In the genomic region with DNA sequence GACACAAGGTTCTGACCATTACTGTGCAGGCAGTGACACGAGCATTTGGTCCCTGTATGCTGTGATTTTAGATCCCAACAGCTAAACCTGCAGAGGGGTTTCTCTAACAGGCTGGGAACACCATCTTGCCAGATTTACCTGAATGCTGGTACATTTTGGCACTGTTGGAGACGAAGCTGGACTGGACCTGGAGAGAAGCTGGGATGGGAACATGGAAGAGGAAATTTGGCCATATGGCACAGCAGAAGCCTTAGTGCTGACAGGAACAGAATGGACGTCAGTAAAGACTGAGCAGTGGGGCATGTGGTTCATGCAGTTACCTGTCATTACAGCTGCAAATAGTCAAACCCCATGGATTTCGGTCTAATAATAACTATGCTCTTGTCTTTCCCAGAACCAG, we compare ENCODE assay signal across 10 mouse cellular contexts.
"Had no signal": no experiment of that assay in that cellular context is flagged by ENCODE, and none has a peak within 500 bp of the region (broad histone marks: within the 10 kb centered on the region; RNA-seq: fewer than 3 reads in every experiment).

No protein-coding gene starts in this region.

- H3K27me3 ChIP-seq: limb, embryonic 12.5 days; liver, embryonic 13.5 days; lung, embryonic 15.5 days; midbrain, embryonic 12.5 days had no signal

- H3K4me1 ChIP-seq: limb, embryonic 12.5 days; liver, embryonic 13.5 days; lung, embryonic 15.5 days; midbrain, embryonic 12.5 days had no signal

- H3K27ac ChIP-seq: limb, embryonic 12.5 days; liver, embryonic 13.5 days; lung, embryonic 15.5 days; midbrain, embryonic 12.5 days had no signal

- H3K4me3 ChIP-seq: limb, embryonic 12.5 days; liver, embryonic 13.5 days; lung, embryonic 15.5 days; midbrain, embryonic 12.5 days had no signal

- DNase-seq: kidney, postnatal 10 days; liver; liver, embryonic 13.5 days; liver, postnatal 0 days; right cerebral cortex, adult 18-20 months; right cerebral cortex, postnatal 25 days; thymus, postnatal 36 days had no signal
